Mouse (Mus musculus) mesoderm, embryonic 11.5 days (tissue): Measurements from ENCODE around the gene Tpgs1.

Experiments
- DNase-seq: peaks from one replicate; pipeline ENCODE4 v3.0.0-alpha.2; 2012; ENCODE audit warnings: low read depth, low spot score

The Tpgs1 gene

DNA sequence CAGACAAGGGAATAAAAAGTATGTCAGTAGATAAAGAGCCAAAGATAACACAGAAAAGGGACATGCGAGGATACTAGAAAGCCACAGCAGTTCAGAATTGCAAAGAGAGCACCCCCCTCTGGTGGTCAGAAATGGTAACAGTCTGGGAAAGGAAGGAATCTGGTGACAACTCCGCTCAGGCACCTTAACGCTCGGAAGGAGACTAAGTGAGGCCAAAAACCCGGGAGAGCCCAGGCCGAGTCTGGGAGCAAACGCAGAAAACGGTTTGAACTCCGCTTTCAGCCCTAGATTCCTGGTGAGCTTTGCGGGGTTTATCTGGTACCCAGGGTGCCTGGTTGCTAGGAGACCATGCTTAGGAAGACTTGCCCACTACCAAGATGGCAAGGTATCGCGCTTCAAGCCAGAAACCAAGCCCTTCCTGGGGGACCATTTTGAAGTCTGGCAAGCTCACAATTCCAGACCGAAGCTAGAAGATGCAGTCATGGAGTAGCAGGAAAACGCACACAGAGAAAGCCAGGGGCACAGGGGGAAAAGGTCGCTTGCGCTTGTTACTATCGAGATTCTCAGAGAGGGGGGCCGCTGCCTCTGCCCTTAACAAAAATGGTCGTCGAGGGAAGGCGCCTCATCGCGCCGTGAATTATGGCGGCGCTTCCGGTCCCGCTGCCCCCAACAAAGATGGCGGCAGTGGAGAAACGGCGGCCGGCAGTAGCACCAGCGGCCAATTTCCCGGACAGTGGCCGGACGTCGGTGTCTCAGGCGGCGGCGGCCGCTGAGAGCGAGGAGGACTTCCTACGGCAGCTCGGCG lies at the start of gene Tpgs1:
Gene Tpgs1 (plus strand): TSS at position 599 of the 805 bp plus-strand sequence.
- DNase-seq: peak; percentile 90

DNA sequence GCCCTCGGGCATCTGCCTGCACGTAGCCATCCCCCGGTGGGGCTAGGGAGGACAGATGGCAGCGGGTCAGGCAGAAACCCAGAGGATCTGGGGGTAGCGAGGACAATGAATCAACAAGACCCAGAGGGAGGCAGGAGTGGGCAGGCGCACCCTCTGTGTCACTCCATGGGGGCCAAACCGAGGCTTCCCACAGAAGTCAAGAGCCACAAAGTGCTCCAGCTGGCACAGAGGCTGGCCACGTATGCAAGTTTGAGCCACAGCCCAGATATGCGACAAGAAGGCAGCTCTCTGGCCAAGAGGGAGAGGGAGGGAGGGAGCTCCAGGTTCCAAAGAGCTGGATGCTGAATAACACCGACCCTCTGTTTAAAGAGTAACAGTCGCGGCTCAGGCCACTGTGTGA lies 45.2 kb upstream of the Tpgs1 start:
- no peak for DNase-seq

DNA sequence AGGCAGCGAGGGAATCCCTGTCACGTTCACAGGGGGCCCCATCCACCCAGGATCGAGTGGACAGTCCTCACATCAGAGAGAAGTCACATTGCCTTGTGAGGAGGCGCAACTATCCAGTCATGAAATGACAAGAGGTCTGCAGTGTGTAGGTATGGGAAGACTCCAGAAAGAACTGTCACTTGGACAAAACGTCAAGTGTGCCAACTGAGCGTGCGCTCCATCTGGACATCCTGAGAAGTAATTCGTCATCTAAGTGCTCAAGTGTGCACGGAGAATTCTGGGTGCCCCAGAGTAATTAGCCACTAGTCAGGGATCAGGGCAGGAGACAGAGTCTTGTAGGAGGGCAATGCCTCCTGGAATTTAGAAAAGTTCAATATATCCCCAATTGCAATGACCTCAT lies 43.8 kb upstream of the Tpgs1 start:
- no peak for DNase-seq

DNA sequence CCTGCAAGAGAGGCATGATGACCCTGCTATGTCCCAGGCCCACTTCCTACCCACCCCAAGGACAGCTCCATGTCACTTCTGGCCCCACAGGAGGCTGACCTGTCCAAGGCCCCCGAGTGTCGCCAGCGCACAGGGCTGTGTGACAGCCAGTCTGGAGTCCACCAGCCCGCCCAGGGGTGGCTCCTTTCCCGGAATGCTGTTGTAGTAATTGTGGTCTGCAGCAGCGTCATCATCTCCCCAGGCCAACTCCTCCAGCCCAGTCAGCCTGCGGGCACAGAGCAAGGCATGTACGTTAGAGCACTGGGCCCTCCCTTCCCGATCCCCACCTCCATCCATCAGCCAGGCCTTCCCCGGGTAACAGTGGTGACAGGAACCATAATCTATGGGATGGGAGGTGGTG lies 43.0 kb upstream of the Tpgs1 start:
- DNase-seq: no peak

DNA sequence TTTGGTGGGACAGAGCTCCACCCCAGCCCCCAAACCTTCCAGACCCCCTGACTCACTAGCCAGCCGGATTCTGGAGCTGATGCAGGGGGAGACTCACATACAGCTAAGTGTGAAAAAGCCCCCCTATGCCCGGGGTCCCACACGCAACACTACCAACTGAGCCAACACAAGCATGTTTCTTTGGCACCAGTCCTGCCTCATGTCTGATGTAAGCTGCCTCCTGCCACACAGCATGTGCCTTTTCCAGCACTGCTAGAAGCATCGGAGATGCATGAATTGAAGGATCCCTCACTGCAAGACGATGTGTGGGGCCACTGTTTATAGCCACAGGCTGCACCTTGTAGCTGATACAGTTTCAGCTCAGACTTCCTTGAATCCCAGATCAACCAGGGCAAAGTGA lies 40.8 kb upstream of the Tpgs1 start:
- DNase-seq: no peak

DNA sequence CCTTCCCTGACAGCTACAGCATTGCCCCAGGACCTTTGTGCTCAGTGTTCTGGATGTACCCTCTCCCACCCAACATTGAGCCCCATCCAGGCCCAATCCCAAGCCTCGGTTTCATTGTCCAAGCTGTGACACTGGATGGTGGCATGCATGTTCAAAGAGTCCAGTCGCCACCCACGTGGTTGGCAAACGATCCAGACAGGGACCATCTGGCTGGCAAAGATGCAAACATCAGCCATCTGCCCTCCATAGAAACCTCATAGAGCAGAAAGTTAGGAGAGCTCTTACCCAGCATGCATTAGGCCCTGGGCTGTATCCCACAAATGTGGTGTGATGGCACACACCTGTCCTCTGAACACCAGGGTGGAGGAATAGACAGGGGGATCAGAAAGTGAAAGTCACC lies 37.7 kb upstream of the Tpgs1 start:
- no peak for DNase-seq

DNA sequence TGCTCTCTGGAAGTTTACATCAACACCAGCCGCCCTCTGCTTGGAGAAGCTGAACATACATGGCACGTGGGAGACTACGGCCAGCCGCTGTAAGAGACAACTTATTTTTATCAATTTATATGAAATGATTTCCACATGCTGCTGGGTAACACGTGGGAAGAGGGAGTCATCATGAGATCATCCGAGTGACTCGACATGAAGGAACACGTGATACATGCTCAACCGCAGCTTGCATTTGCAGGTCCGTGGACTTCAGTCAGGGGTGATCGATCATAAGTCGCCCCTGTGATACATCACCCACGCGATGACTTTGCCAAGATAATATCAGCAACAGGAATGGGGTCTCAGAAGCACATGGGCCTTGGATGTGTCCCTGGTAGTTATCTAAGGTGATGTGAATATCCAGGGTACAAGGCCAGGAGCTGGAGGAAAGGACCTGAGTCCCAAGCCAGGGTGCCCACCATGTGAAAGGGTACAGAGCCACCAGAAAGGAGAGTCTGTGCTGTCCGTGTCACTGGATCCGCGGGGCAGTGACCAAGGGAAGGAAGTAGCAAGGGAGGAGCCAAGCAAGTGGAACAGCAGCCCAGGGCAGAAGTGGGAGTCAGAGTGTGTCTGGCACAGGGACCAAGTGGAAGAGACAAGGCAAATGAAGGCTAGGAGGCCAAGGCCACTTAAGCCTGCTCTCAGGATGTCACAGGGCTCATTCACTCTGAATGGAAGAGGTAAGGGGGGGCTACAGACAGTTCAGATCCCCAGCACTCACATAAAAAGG lies 36.0 kb upstream of the Tpgs1 start:
- DNase-seq: no peak

DNA sequence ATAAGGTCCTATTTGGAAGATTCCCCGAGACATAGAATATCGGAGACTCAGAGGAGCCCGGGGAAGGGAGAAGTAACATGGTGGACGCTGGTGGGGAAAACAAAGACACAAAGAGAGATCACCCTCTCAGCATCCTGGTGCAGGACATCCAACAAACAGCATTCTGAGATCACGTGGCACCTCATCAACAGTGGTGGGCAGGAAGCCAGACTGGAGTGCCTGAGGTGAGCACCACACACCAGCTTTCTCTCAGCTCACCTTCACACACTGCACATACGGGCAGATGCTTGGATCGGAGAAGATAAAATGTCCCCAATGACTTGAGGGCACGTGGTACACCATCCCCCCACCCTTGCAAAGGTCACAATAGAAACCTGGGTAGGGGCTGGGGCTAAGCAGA lies 32.9 kb upstream of the Tpgs1 start:
- DNase-seq: no peak

DNA sequence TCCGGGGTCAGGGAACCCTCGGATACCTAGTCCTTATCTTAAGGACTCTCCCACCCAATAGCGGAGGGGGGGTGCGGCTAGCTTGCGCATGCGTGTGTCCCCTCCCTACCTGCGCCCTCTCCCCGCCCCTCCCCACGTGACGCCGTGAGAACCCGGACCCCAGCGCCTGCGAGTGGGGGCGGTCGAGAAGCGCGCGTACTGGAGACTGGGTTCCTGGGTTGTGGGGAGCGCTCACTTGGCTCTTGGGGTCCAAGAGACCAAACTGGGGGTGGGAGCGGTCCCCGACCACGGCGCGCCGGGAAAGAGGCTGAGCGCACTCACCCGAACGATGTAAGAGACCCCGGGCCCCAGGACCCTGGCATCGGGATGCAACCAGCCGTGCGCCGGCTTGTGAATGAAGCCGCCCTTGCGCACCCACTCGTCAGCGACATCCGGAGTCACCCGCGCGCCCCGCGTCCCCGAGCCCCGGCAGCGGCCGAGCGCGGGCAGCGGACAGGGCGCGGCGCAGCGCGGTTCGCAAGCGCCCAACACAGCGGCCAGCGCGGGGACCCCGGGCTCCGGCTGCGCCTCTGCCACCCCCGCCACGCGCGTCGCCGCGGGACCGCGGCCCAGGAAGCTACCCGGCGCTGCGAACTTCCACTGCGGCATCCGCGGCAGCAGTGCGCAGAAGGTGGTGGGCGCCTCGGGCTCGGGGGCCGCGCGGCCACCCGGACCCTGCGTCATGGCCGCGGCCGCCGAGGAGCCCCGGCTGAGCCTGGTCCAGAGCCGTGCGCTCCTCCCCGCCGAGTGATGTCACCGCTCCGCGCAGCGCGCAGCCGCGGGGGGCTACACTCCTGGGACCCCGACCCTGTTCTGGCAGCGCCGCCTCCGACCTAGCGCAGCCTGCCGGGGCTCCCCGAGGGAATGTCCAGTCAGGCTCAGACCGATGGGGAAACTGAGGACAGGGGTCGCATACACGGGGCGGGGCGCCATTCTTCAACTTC lies 31.8 kb upstream of the Tpgs1 start, which contains the start of gene Shc2:
Gene Shc2 (minus strand): TSS at position 791 of the 983 bp plus-strand sequence.
- peak; percentile 77 for DNase-seq

DNA sequence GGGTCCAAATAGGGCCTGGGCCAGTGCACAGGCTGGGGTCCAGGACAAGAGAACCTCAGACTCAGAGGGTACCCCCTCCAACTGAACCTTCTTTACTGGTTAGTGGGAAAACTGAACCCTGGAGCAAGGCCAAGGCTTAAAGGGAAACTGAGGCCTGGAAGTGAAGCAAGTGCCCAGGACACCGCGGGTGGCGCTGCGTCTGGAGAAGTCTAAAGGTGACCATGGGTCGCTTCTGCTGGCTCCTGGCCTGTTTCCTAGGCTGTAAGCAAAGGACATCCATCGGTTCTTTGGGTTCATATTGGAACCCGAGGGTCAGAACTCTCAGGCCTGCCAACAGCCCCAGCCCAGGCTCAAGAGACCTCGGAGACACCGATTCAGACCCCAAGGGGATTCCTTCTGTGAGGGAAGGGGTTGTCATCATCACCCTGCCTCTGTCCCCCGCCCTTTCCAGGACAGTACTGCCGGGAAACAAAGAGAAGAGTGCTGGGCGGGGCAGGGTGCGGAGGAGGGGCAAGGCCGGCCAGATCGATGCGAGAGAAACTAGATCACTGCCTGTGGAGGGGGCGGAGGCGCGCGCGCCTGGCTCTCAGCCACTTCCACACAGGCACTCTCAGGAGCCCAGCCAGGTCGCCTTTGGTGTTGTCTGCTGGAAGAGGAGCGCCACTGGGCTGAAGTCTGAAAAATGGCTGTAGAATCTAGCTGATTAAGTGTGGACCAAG lies 30.5 kb upstream of the Tpgs1 start:
- peak; percentile 72 for DNase-seq

DNA sequence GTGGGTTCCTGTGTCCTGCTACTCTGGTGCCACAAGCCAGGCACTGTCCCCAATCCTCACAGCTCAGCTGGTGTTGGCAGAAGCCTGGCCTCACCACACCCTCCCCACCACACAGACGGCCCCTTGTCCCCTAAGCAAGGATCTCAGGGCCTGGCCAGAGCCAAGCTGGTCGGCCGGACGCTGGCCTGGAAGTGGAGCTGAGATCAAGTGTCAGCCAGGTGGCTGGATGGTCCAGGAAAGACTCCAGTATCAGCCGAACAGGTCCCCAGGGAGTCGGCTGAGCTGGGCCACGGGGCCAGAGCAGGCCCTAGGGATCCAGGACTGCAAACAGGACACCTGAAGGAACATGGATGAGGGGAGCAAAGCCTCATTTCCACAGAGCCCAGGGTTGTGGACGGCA lies 23.5 kb upstream of the Tpgs1 start, which contains the start of gene Odf3l2:
Gene Odf3l2 (minus strand): TSS at position 28 of the 400 bp plus-strand sequence.
- no peak for DNase-seq

DNA sequence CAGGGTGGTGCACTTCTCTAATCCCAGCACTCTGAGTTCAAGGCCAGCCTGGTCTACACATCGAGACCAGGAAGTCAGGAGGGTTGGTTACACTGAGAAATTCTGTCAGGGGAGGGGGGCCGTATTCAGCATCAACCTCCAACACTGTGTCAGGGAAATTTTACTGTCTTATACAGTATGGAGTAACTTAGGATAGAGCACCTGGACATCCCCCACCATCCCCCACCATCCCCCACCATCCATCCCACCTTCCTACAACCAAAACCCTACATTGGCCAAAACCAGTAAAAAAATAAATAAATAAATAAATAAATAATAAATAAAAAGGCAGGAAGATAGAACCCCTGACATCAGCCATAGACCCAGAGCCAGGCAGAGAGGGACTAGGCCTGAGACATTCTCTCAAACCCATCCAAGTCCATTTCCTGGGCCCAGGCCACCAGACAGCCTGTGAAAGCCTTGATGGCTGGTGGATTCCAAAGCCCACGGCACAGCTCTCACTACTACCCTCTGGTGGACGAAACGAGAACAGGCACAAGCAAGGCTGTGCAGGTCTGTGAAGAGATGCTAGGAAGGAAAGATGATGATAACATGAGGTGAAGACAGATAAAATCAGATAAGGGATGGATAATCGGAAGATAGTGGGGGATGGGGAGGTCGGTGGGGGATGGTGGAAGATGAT lies 20.0 kb upstream of the Tpgs1 start:
- peak; percentile 85 for DNase-seq

DNA sequence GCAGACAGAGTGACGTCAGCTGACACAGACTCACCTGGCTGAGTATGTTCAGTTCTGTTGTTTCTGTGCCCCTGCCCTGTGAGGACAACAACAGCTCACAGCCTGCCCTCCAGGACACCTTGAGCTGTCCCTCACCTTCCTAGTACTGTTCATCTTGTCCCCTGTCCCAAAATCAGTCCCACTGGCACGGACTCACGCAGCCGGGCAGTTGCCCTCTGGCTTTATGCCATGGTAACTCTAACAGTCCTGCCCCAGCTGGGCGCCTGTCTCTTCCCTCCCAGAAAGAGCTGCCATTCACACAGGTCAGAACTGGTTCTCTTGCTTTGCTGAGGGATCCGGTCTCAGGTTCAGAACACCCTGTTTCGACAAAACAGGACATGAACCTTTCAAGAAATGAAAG lies 16.4 kb upstream of the Tpgs1 start:
- DNase-seq: no peak

DNA sequence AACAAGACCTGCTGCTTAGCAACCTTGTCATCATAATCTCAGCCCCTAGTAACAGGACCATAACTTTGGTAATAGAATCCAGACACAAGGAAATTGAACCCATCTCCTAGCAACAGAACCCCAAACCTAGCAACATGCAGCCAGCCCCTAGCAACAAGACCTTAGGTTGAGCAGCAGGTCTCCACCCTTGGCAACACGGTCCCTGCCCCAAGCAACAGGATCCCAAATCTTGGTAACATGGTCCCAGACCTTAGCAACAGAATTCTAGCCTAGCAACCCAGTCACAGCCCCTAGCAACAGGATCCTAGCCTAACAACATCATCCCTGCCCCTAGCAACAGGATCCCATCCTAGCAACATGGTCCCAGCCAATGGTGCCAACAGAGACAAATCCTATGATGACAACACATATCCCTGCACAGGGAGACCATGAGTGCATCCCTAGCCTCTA lies 14.2 kb upstream of the Tpgs1 start:
- DNase-seq: peak; percentile 74

DNA sequence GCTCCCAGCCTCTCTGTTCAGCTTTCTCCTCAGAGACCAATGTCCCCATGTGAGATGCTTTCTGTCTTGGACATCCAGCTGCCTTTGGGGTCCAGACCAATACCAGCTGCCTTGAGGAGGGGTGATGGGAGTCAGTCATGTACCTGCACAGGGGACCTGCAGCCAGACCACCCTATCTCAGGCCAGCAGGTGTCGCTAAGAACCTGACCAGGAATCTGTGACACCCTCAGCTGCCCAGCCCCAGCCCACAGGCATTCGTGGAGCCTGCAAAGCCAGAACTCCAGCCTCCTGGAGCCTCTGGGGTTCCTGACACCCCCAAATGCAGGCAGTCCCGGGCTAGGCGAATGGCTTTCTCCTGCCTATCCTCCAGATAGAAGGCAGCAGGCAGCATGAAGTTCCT lies 10.3 kb upstream of the Tpgs1 start:
- DNase-seq: no peak

DNA sequence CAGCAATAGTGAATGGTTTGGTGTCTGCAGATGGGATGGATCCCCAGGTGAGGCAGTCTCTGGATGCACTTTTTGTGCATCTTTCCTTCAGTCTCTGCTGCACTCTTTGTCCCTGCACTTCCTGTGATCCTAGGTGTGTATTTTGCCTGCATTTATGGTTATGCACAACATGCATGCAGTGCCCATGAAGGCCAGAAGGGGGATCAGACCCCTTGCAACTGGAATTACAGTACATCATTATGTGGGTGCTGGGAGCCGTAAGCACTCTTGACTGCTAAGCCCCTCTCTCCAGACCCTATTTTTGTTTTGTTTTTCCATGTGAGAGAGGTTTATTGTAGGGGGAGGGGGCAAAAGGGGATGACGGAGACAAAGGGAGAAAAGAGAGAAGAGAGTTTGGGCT lies 8.9 kb upstream of the Tpgs1 start:
- DNase-seq: no peak

DNA sequence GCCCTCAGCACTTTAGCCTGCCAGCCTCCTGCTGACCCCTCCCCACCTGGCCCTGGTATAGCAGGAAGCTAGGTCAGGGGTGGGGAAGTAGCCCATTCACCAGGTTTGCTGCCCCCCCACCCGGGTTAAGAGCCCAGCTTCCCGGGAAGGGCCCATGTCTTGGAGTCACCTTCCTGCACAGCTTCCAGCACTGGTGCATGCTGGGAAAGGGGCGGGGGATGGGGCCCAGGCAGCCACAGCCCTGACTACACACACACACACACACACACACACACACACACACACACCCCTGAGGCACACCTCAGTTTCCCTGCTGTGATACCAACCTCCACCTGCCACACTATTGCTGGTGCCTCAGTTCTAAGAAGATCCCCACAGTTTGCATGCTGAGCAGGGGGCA lies 7.3 kb upstream of the Tpgs1 start:
- no peak for DNase-seq

DNA sequence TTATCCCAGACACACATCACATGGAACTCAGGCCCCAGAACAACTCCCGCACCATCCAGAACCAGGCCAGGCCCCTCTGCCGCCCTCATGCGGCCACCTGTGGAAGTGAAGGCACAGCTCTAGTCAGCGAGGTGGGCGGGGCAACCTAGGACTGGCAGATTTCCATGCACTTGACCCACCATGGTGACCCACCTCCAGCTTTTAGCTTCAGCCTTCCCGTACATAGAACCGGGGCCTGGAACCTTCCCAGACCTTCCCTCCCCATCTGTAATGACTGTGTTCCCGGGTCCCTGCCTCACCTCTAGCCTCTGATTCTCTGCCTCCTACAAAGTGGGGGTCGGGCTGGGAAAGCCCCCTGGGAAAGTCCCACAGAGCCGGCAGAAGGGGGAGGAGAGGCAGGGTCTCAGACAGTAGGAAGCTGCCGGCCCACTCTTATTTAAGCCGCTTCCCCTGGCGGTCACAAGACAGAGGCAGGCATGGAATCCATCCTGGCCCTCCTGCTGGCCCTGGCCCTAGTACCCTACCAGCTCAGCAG lies 5.0 kb upstream of the Tpgs1 start, which contains the start of gene Madcam1:
Gene Madcam1 (plus strand): TSS at position 429 of the 535 bp plus-strand sequence.
- peak; percentile 80 for DNase-seq

DNA sequence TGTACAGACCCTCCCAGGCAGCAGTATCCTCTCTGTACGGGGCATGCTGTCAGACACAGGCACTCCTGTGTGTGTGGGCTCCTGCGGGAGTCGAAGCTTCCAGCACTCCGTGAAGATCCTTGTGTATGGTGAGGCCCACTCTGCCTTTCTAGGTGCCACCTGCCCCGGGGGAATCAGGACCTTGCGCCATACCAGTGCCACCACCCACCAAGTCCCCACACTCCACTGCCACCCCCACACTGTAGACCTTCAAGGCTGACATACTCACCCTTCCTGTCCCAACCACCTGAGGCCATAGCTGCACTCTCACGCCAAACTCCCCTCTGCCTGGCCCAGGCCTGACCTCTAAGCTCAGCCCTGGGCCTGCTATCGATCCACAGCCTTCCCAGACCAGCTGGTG lies 4.1 kb upstream of the Tpgs1 start:
- DNase-seq: no peak

DNA sequence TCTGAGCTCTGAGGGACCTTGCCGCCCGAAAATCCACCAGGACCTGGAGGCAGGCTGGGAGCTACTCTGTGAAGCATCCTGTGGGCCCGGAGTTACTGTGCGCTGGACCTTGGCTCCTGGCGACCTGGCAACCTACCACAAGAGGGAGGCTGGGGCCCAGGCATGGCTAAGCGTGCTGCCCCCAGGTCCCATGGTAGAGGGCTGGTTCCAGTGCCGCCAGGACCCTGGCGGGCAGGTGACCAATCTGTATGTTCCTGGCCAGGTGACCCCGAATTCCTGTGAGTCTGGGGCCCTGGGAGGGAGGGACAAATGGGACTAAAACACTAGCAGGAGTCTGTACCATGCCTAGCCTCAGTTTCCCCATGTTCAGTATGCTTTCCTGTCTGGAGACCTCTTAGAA lies 2.7 kb upstream of the Tpgs1 start:
- no peak for DNase-seq
